Mouse (Mus musculus): Measurements from ENCODE around the gene Cd22. TPM values are rescaled to one million over a fixed set of nuclear protein-coding genes. Genes with fewer than 3 reads are reported as not detected.

Cd22 gene
- total RNA-seq, 2 experiments from 2014 or later = 2.9 to 3.3 TPM

GRCm38 (mm10) chr7:30826660-30827059, 53.5 kb downstream of the Cd22 start:
- no peak for ATAC-seq (replicated peaks; ENCODE audit: low FRiP score, poor library complexity, severe bottlenecking)

GRCm38 (mm10) chr7:30824306-30824705, 55.8 kb downstream of the Cd22 start:
- ATAC-seq (replicated peaks; ENCODE audit: low FRiP score, poor library complexity, severe bottlenecking) = no peak

GRCm38 (mm10) chr7:30823675-30824074, 56.5 kb downstream of the Cd22 start, which contains the start of gene Ffar2:
Ffar2 (minus strand) TSS chr7:30823775.
- ATAC-seq (replicated peaks; ENCODE audit: low FRiP score, poor library complexity, severe bottlenecking) = no peak

DNA sequence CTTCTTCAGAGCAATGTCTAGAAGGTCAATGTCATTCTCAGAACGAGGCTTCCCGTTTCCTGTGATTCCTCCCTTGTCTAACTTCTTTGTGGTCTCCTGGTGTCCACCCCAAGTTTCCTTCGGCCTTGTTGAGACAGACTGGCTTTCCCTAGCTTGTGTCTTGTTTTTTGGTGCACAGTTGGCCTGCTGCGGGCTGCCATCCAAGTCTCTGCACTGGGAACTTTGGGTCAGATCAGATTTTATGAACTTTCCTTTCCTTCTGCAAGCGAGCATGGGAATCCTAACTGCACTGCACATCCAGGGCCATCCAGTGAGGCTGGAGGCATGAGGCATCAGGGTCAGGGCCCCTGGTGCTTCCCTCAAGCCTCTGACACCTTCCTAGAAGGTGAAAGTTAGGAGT, 58.6 kb downstream of the Cd22 start:
- ATAC-seq (replicated peaks; ENCODE audit: low FRiP score, poor library complexity, severe bottlenecking) = no peak

DNA sequence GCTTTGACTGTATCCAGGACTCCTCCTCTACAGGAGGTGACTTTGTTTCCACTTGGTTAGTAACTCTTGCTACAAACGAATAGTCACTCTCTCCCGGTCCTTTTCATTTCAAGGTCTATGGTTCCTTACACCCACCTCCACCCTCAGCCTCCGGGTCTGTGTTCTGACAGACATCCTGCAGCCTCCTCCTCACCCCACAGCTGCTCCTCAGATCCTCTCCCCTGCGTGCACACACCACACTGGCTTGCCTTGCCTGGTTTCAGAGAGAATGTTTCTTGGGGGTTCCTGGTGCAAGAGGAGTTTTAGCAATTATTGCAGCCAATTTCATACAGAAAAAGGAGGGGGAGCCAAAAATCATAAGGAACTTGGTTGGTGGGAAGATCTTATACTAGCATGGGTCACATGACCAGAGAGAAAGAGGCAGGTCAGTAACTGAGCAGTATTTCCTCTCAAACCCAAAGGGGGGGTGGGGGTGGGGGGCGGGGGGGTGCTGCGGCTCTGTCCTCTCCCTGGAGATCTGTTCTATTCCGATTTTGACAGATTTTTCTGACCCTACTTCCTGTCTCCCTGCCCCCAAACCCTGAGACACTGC, 59.2 kb downstream of the Cd22 start:
- ATAC-seq (replicated peaks; ENCODE audit: low FRiP score, poor library complexity, severe bottlenecking) = no peak

- ATAC-seq (replicated peaks; ENCODE audit: low FRiP score, poor library complexity, severe bottlenecking) = no peak
These were observed 60.0 kb downstream of the Cd22 start for GRCm38 (mm10) chr7:30820131-30820530.

Other genes starting within 250 kb of the Cd22 start
- gene Etv2, start 244.5 kb downstream of the Cd22 start, total RNA-seq (2015; ENCODE audit: low replicate concordance) = not detected in 2 replicates
- gene Etv2, start 244.5 kb downstream of the Cd22 start, total RNA-seq (2017; ENCODE audit: low replicate concordance) = not detected in 2 replicates
- 35.0 and 44.9 TPM in 2 replicates for gene Rbm42, start 230.0 kb downstream of the Cd22 start, total RNA-seq (2015; ENCODE audit: low replicate concordance)
- 11.4 and 26.3 TPM in 2 replicates for gene Rbm42, start 230.0 kb downstream of the Cd22 start, total RNA-seq (2017; ENCODE audit: low replicate concordance)
- gene Haus5, start 215.3 kb downstream of the Cd22 start, total RNA-seq (2015; ENCODE audit: low replicate concordance) = 49.9 and 51.5 TPM in 2 replicates
- 45.6 and 50.1 TPM in 2 replicates for gene Haus5, start 215.3 kb downstream of the Cd22 start, total RNA-seq (2017; ENCODE audit: low replicate concordance)
- gene Pmis2, start 208.7 kb downstream of the Cd22 start, total RNA-seq (2015; ENCODE audit: low replicate concordance) = not detected in 2 replicates
- gene Pmis2, start 208.7 kb downstream of the Cd22 start, total RNA-seq (2017; ENCODE audit: low replicate concordance) = not detected in 2 replicates
- gene 2200002J24Rik, start 181.4 kb downstream of the Cd22 start, total RNA-seq (2015; ENCODE audit: low replicate concordance) = not detected in 2 replicates
- gene 2200002J24Rik, start 181.4 kb downstream of the Cd22 start, total RNA-seq (2017; ENCODE audit: low replicate concordance) = not detected in 2 replicates
- 4.0 TPM in 1 of 2 replicates, not detected in the other for gene Atp4a, start 168.1 kb downstream of the Cd22 start, total RNA-seq (2015; ENCODE audit: low replicate concordance)
- gene Atp4a, start 168.1 kb downstream of the Cd22 start, total RNA-seq (2017; ENCODE audit: low replicate concordance) = not detected in 2 replicates
- gene Tmem147, start 150.8 kb downstream of the Cd22 start, total RNA-seq (2015; ENCODE audit: low replicate concordance) = 5.4 and 21.0 TPM in 2 replicates
- 5.1 and 11.2 TPM in 2 replicates for gene Tmem147, start 150.8 kb downstream of the Cd22 start, total RNA-seq (2017; ENCODE audit: low replicate concordance)
- gene Gapdhs, start 136.7 kb downstream of the Cd22 start, total RNA-seq (2015; ENCODE audit: low replicate concordance) = not detected in 2 replicates
- not detected in 2 replicates for gene Gapdhs, start 136.7 kb downstream of the Cd22 start, total RNA-seq (2017; ENCODE audit: low replicate concordance)
- gene Sbsn, start 128.9 kb downstream of the Cd22 start, total RNA-seq (2015; ENCODE audit: low replicate concordance) = not detected in 2 replicates
- gene Sbsn, start 128.9 kb downstream of the Cd22 start, total RNA-seq (2017; ENCODE audit: low replicate concordance) = not detected in 2 replicates
- gene Dmkn, start 116.6 kb downstream of the Cd22 start, total RNA-seq (2015; ENCODE audit: low replicate concordance) = 1.7 and 9.4 TPM in 2 replicates
- 9.7 TPM in 1 of 2 replicates, not detected in the other for gene Dmkn, start 116.6 kb downstream of the Cd22 start, total RNA-seq (2017; ENCODE audit: low replicate concordance)
- gene Krtdap, start 92.4 kb downstream of the Cd22 start, total RNA-seq (2015; ENCODE audit: low replicate concordance) = not detected in 2 replicates
- not detected in 2 replicates for gene Krtdap, start 92.4 kb downstream of the Cd22 start, total RNA-seq (2017; ENCODE audit: low replicate concordance)
- gene Ffar2, start 56.6 kb downstream of the Cd22 start, total RNA-seq (2015; ENCODE audit: low replicate concordance) = 2.2 and 7.1 TPM in 2 replicates
- 3.1 and 6.0 TPM in 2 replicates for gene Ffar2, start 56.6 kb downstream of the Cd22 start, total RNA-seq (2017; ENCODE audit: low replicate concordance)
- not detected in 2 replicates for gene Ffar3, start 24.2 kb downstream of the Cd22 start, total RNA-seq (2015; ENCODE audit: low replicate concordance)
- not detected in 2 replicates for gene Ffar3, start 24.2 kb downstream of the Cd22 start, total RNA-seq (2017; ENCODE audit: low replicate concordance)
- gene Ffar1, start 18.8 kb downstream of the Cd22 start, total RNA-seq (2015; ENCODE audit: low replicate concordance) = not detected in 2 replicates
- not detected in 2 replicates for gene Ffar1, start 18.8 kb downstream of the Cd22 start, total RNA-seq (2017; ENCODE audit: low replicate concordance)
- gene Mag, start 34.5 kb upstream of the Cd22 start, total RNA-seq (2015; ENCODE audit: low replicate concordance) = not detected in 2 replicates
- not detected in 2 replicates for gene Mag, start 34.5 kb upstream of the Cd22 start, total RNA-seq (2017; ENCODE audit: low replicate concordance)
- gene Hamp2, start 44.3 kb upstream of the Cd22 start, total RNA-seq (2015; ENCODE audit: low replicate concordance) = not detected in 2 replicates
- not detected in 2 replicates for gene Hamp2, start 44.3 kb upstream of the Cd22 start, total RNA-seq (2017; ENCODE audit: low replicate concordance)
- not detected in 2 replicates for gene Hamp, start 63.7 kb upstream of the Cd22 start, total RNA-seq (2015; ENCODE audit: low replicate concordance)
- not detected in 2 replicates for gene Hamp, start 63.7 kb upstream of the Cd22 start, total RNA-seq (2017; ENCODE audit: low replicate concordance)
- gene Usf2, start 76.5 kb upstream of the Cd22 start, total RNA-seq (2015; ENCODE audit: low replicate concordance) = 75.9 and 78.6 TPM in 2 replicates
- gene Usf2, start 76.5 kb upstream of the Cd22 start, total RNA-seq (2017; ENCODE audit: low replicate concordance) = 121 and 139 TPM in 2 replicates
- gene Lsr, start 93.1 kb upstream of the Cd22 start, total RNA-seq (2015; ENCODE audit: low replicate concordance) = not detected in 2 replicates
- 1.0 TPM in 1 of 2 replicates, not detected in the other for gene Lsr, start 93.1 kb upstream of the Cd22 start, total RNA-seq (2017; ENCODE audit: low replicate concordance)
- not detected in 2 replicates for gene Fam187b, start 93.4 kb upstream of the Cd22 start, total RNA-seq (2015; ENCODE audit: low replicate concordance)
- not detected in 2 replicates for gene Fam187b, start 93.4 kb upstream of the Cd22 start, total RNA-seq (2017; ENCODE audit: low replicate concordance)
- gene Fxyd5, start 162.1 kb upstream of the Cd22 start, total RNA-seq (2015; ENCODE audit: low replicate concordance) = 112 and 145 TPM in 2 replicates
- gene Fxyd5, start 162.1 kb upstream of the Cd22 start, total RNA-seq (2017; ENCODE audit: low replicate concordance) = 54.3 and 76.5 TPM in 2 replicates
- gene Fxyd7, start 171.1 kb upstream of the Cd22 start, total RNA-seq (2015; ENCODE audit: low replicate concordance) = not detected in 2 replicates
- not detected in 2 replicates for gene Fxyd7, start 171.1 kb upstream of the Cd22 start, total RNA-seq (2017; ENCODE audit: low replicate concordance)
- not detected in 2 replicates for gene Fxyd1, start 176.9 kb upstream of the Cd22 start, total RNA-seq (2015; ENCODE audit: low replicate concordance)
- gene Fxyd1, start 176.9 kb upstream of the Cd22 start, total RNA-seq (2017; ENCODE audit: low replicate concordance) = not detected in 2 replicates
- gene Lgi4, start 179.0 kb upstream of the Cd22 start, total RNA-seq (2015; ENCODE audit: low replicate concordance) = not detected in 2 replicates
- gene Lgi4, start 179.0 kb upstream of the Cd22 start, total RNA-seq (2017; ENCODE audit: low replicate concordance) = 0.51 TPM in 1 of 2 replicates, not detected in the other
- gene Fxyd3, start 196.4 kb upstream of the Cd22 start, total RNA-seq (2015; ENCODE audit: low replicate concordance) = not detected in 2 replicates
- not detected in 2 replicates for gene Fxyd3, start 196.4 kb upstream of the Cd22 start, total RNA-seq (2017; ENCODE audit: low replicate concordance)
- gene Hpn, start 234.9 kb upstream of the Cd22 start, total RNA-seq (2015; ENCODE audit: low replicate concordance) = 5.9 TPM in 1 of 2 replicates, not detected in the other
- not detected in 2 replicates for gene Hpn, start 234.9 kb upstream of the Cd22 start, total RNA-seq (2017; ENCODE audit: low replicate concordance)
- not detected in 2 replicates for gene Scn1b, start 246.7 kb upstream of the Cd22 start, total RNA-seq (2015; ENCODE audit: low replicate concordance)
- 1.3 TPM in 1 of 2 replicates, not detected in the other for gene Scn1b, start 246.7 kb upstream of the Cd22 start, total RNA-seq (2017; ENCODE audit: low replicate concordance)